Mouse (Mus musculus): Measurements from ENCODE around the gene Aqp8.

The Aqp8 gene

DNA sequence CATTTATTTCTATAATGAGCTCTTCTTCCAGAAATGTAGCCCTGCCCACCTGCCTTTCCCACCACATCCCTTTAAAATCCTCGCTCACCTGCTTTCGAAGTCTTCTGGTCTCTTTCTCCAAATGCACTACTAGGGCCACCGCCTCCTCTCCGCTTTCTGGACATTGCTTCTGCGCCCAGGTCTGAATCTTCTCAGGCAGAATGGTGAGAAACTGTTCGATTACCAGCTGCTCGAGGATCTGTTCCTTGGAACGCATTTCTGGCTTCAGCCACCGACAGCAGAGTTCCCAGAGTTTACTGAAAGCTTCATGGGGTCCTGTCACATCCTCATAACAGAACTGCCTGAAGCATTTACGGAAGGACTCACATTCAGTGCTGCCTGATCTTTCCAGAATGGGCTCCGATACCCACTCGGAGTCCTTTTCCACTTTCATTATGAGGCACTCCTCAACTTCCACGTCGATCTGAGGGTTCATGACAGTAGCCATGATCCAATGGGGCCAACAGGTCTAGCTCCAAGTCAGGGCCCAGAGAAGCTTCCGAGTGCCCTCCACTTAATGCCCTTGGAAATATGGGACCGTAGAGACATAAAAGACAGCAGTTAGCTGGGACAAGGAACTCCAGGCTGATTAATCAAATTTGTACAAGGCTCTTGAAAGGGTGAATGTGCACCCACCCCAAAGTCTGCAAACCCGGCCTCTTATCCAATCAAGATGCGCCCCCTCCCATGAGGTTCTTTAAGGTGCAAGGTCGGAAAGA lies 37.6 kb downstream of the Aqp8 start:
- DNase-seq (ENCODE audit: low spot score), result no peak

DNA sequence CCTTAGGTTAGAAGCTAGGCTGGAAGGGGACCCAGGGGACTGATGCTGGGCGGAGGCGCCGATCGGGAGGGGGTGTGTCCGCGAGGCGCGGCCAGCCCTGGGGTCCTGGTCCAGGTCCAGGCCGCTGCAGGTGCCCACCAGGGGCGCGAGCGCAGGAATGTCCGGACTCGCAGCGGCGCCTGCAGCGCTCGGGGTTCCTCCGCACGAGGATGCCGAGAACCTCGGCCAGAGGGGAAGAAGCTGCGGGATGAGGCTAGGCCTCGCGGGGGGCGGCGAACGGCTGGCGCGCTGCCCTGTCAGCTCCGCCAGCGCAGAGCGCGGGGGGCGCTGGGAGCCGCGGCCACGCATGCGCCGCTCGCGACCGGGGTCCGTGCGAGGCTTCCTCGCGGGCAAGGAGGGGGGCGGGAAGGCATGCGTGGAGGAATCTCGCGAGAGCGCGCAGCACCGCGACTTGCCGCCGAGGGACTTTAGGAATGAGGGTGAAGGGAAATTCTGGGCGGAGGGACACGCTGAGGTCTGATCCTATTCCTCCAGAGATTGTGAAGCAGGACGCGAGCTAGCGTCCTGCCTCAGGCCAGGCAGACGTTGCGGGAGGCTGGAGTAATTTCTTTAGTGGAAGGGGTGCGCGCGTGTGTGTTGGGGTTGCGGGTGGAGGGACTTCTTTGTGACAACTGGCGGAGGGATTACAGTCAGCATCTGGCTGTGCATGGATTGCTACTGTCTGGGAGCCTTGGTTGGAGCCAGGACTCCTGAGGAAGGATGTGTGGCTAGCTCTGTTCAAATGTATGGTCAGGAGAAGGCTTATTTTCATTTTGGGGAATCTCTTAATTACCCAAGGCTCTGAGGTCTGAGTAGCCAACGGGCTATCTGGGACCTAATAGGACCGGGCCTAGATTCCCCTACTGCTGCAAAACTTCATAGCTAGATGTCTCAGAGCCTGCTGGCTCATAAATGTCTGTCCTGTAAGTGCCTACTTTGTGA lies 38.4 kb downstream of the Aqp8 start, which contains the start of gene Zkscan2:
TSS of gene Zkscan2 (minus strand) at position 211 of the 981 bp plus-strand sequence.
- DNase-seq (ENCODE audit: low spot score), result peak; percentile 91

DNA sequence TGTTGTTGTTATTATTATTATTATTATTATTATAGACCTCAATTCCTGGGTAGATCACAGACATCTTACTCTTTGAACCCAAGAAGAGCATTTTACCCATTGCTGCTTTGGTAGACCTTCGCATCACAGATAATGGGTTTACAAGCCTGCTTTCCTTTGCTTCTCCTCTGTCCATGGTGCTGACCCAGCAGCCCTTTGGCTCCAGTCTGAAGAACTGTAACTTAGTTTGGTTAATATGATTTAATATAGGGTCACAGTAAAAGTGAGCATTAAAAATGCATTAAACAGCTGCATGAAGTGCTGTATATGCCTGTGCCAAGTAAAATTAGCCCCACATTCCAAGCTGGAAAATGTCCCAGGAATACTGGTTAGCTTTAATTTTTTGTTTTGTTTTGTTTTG lies 41.3 kb downstream of the Aqp8 start:
- DNase-seq (ENCODE audit: low spot score), result peak; percentile 72

DNA sequence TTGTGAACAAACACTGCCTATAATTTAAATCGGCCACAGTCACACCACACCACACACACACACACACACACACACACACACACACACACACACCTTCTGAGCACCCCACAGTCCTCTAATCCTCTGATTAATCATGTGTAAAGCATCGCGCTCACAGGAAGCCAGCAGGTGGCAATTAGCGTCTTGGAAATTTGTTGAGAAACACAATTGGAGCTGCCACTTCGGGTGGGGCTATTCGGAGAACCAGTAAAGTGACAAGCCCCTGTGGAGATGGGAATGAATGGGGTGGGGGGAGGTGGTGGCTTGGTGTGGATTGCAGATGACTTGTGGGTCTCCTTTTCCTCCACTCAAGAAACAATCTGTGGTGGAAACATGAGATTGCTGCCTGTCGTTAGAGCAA lies 45.9 kb downstream of the Aqp8 start:
- DNase-seq (ENCODE audit: low spot score), result no peak
